Mouse (Mus musculus) forebrain, postnatal 0 days (tissue): ENCODE data around the gene Ppfia2. TPM values are rescaled to one million over a fixed set of nuclear protein-coding genes. Genes with fewer than 3 reads are reported as not detected.

Experiments used
- ATAC-seq: fragments of 200-750 bp; cut with Nextera tagmentation; 2 replicates; pipeline ENCODE4 v1.8.0; 2017; ENCODE audit warnings: mild to moderate bottlenecking, moderate library complexity
- DNase-seq: peaks from one replicate; pipeline ENCODE4 v3.0.0-alpha.2; 2015
- H3K27ac ChIP-seq: fragments of 300-500 bp; sonication (generic); 2 replicates; pipeline ENCODE4 v1.5.1; 2014; ENCODE audit warnings: low read depth, mild to moderate bottlenecking, antibody characterized with exemption, low read length, moderate library complexity, mixed read lengths
- H3K27me3 ChIP-seq: fragments of 300-500 bp; sonication (generic); 2 replicates; pipeline ENCODE4 v1.6.1; 2014; ENCODE audit warnings: mild to moderate bottlenecking, low read length, mixed read lengths; ENCODE audit not compliant: insufficient read depth
- H3K36me3 ChIP-seq: fragments of 300-500 bp; sonication (generic); 2 replicates; pipeline ENCODE4 v1.6.1; 2014; ENCODE audit warnings: mild to moderate bottlenecking, moderate library complexity; ENCODE audit not compliant: insufficient read depth
- H3K4me1 ChIP-seq: fragments of 300-500 bp; sonication (generic); 2 replicates; pipeline ENCODE4 v1.6.1; 2014; ENCODE audit warnings: antibody characterized with exemption; ENCODE audit not compliant: insufficient read depth
- H3K4me2 ChIP-seq: fragments of 300-500 bp; sonication (generic); 2 replicates; pipeline ENCODE4 v1.6.1; 2014; ENCODE audit warnings: low read depth, mild to moderate bottlenecking, moderate library complexity
- H3K4me3 ChIP-seq: fragments of 300-500 bp; sonication (generic); 2 replicates; pipeline ENCODE4 v1.5.1; 2014; ENCODE audit warnings: low read depth, low read length, mixed read lengths
- H3K9ac ChIP-seq: fragments of 300-500 bp; sonication (generic); 2 replicates; pipeline ENCODE4 v1.6.1; 2014; ENCODE audit warnings: mild to moderate bottlenecking
- H3K9me3 ChIP-seq: fragments of 300-500 bp; sonication (generic); 2 replicates; pipeline ENCODE4 v1.6.1; 2016; ENCODE audit warnings: low read length
- CTCF ChIP-seq: sonication (generic); IDR thresholded peaks from 2 replicates; pipeline ENCODE4 v1.5.1; 2016; ENCODE audit warnings: antibody characterized with exemption, control low read depth, low read depth
- WGBS: fragments of 180-500 bp; shearing (Covaris S2); extraction: QIAGEN DNeasy Blood & Tissue Kit; methylation state at CpG from one replicate; pipeline ENCODE4 v1.1.7; 2014; 5-methylcytosine and 5-hydroxymethylcytosine counted together
- polyA plus RNA-seq: library from polyadenylated mRNA; unstranded; fragments of >200 nt; fragmentation: Nextera tagmentation; extraction: Ambion mirVana; gene quantifications from 2 replicates; pipeline ENCODE4 v1.2.1, GENCODE M21; 2015
- total RNA-seq: library from RNA; depleted of rRNA; stranded (reverse); fragments of >200 nt; gene quantifications from 2 replicates; pipeline ENCODE4 v1.2.3, GENCODE M21; 2014

Gene Ppfia2
- total and polyA plus RNA-seq, 2 experiments from 2014 or later = 29.5 to 72.7 TPM

DNA sequence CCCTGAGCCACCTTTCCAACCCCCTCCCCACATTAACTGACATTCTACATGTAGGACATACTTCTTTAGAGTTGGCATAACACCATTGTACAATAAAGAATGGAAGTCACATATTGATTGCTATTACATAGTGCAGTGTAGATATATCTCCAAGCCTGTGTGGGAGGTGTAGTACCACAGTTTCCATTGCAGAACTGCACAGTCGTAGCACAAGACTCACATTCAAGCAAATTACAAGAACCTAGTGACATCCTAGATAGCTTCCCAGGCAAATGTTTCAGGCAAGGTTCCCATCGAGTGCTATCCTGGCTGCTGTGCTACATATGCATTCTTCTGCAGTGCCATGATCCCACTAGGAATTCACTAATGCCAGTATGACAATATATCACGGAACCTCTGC is 200.0 kb downstream of the Ppfia2 start:
- DNase-seq (no peak), ATAC-seq (no peak)
- Histone ChIP-seq H3K36me3 (no peaks in the 10 kb centered on the region), H3K27ac (no peak overlapping the region), H3K4me1 (no peaks in the 10 kb centered on the region), H3K4me3 (no peak overlapping the region), H3K9ac (no peak overlapping the region), H3K4me2 (no peak overlapping the region), H3K9me3 (no peaks in the 10 kb centered on the region), H3K27me3 (no peaks in the 10 kb centered on the region)
- TF ChIP-seq CTCF = no peak
- WGBS = 87% methylated on average over 3 of the region's 3 CpGs

DNA sequence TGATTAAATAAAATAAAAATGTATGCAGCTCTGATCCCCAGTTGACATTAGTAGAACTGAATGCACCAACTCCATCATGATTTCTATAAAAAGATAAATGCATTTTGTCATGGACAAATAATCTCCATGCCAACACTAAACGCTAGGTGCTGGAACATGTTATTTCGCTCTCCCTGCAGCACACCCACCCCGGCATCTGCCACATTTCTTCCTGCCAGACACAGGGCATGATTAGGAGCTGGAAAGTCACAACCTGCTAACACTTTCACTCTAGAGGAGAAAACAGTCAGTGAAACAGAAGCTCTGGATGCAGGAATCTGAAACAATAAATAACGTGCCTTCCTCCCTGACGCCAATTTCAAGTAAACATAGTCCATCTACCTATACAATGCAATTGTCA is 211.3 kb downstream of the Ppfia2 start:
- no peaks in the 10 kb centered on the region for H3K36me3 ChIP-seq
- peak; percentile 58; the same call in 1 of the 2 replicates for ATAC-seq
- no peak overlapping the region for H3K4me3 ChIP-seq
- H3K27me3 ChIP-seq = no peaks in the 10 kb centered on the region
- no peaks in the 10 kb centered on the region for H3K9me3 ChIP-seq
- peak; percentile 18 for DNase-seq
- no peak overlapping the region for H3K9ac ChIP-seq
- H3K4me2 ChIP-seq = no peak overlapping the region
- no peak overlapping the region for H3K27ac ChIP-seq
- WGBS = 43% methylated on average over 5 of the region's 5 CpGs
- no peaks in the 10 kb centered on the region for H3K4me1 ChIP-seq
- TF ChIP-seq CTCF = no peak

DNA sequence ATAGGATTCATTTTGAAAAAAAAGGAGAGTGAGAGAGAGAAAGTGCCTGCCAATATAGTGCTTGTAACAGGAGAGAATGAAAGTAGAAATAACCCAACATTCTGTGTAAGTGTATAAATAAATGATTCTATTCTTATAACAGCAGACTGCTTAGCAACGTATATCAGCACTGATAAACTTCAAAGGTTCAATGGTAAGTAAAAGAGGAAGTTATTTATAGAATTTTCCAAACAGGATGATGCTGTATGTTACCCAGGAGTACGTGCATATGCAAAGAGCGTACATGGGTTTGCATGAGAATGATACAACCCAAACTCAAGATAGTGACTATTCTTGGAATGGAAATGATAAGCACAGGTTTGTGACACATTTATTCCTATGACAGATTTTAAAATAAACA is 215.4 kb downstream of the Ppfia2 start:
- Histone ChIP-seq H3K9me3 (no peaks in the 10 kb centered on the region), H3K36me3 (no peaks in the 10 kb centered on the region), H3K9ac (no peak overlapping the region), H3K4me3 (no peak overlapping the region), H3K4me1 (no peaks in the 10 kb centered on the region), H3K4me2 (no peak overlapping the region), H3K27me3 (no peaks in the 10 kb centered on the region), H3K27ac (no peak overlapping the region)
- 60% methylated on average over 3 of the region's 3 CpGs for WGBS
- TF ChIP-seq CTCF = no peak
- DNase-seq (no peak), ATAC-seq (peak; percentile 66)

DNA sequence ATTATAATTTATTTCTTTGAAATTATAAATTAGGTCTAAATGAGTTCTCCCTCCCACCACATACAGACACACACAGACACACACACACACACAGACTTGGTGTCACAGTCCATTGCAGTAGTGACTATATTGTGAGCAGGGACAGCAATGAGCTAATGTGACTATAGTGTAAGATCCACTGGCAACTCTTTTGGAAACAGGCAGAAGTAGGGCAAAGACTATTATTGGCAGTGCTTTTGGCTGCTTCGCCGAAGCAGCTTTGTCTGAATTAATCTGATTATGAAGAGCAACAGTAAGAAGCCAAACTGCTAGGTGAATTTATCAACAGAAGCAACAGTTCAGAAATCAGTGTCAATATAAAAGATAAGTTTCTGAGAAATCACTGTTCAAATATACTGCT is 249.8 kb downstream of the Ppfia2 start:
- H3K36me3 ChIP-seq = no peaks in the 10 kb centered on the region
- H3K9ac ChIP-seq = no peak overlapping the region
- no peak overlapping the region for H3K4me3 ChIP-seq
- no peak overlapping the region for H3K4me2 ChIP-seq
- no peak overlapping the region for H3K27ac ChIP-seq
- no peaks in the 10 kb centered on the region for H3K9me3 ChIP-seq
- no peaks in the 10 kb centered on the region for H3K27me3 ChIP-seq
- ATAC-seq (no peak), DNase-seq (no peak)
- no peaks in the 10 kb centered on the region for H3K4me1 ChIP-seq
- TF ChIP-seq CTCF = no peak
- WGBS = 34% methylated on average over 2 of the region's 2 CpGs

DNA sequence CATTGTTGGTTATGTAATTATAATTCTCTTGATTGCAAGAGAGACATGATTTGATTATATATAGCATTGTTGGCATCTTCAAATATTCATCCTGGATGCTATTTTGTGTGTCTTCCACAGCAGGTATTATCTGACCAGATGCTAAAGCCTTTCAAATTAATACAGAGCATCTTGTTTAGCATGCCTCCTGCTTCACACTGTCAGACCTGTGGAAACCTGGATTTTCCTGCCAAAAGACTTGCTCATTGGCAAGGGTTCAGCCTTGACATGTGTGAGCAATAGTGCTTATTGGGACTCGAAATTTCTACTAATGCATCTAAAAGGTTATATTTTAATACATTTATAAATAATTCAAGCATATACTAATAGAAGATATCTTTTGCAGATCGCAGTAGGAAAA is 262.1 kb downstream of the Ppfia2 start:
- DNase-seq (no peak), ATAC-seq (no peak)
- Histone ChIP-seq H3K4me1 (no peaks in the 10 kb centered on the region), H3K36me3 (no peaks in the 10 kb centered on the region), H3K27ac (no peak overlapping the region), H3K4me3 (no peak overlapping the region), H3K9me3 (no peaks in the 10 kb centered on the region), H3K9ac (no peak overlapping the region), H3K27me3 (no peaks in the 10 kb centered on the region), H3K4me2 (no peak overlapping the region)
- 58% methylated on average over 2 of the region's 2 CpGs for WGBS
- no peak for TF ChIP-seq CTCF

DNA sequence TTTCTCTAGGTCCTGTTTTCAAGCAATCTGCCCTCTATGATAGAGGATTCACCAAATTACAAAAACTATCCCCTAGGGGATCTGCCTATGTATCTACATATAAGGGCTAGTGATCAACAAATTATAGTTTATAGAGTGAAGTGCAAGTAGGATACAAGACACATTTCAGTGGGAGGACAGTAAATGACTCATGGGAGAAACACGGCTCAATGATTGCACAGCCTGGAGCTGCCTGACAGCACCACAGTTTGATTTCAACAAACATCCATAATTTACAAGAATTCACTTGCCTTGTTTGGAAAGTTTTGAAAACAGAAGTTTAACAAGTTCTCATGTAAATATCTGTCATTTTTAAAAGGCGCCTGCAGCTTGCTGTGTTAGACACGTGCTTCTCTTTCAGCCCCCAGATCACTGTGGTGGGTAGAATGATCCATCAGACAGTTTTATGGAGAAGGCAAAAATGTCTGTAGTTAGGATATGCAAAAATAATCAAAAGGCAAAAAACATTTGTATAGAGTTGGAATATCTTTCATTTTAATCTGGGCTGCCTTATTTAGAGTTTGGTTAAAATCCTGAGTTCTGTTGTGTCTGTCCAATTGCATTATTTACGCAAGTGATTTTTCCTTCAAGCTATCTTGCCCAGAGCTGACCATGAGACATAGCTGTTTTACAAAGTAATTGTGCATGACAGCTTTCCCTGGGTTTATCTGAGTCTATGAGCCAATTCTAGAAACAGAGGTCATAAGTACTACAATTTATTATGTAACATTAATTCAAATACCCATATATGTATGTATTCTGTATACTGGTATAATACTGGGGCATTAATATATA is 266.3 kb downstream of the Ppfia2 start:
- no peaks in the 10 kb centered on the region for H3K27me3 ChIP-seq
- H3K4me2 ChIP-seq = no peak overlapping the region
- DNase-seq (no peak), ATAC-seq (peak; percentile 69)
- H3K9ac ChIP-seq = no peak overlapping the region
- H3K9me3 ChIP-seq = no peaks in the 10 kb centered on the region
- no peak overlapping the region for H3K4me3 ChIP-seq
- H3K27ac ChIP-seq = no peak overlapping the region
- H3K4me1 ChIP-seq = no peaks in the 10 kb centered on the region
- TF ChIP-seq CTCF = no peak
- 49% methylated on average over 4 of the region's 4 CpGs for WGBS
- no peaks in the 10 kb centered on the region for H3K36me3 ChIP-seq

DNA sequence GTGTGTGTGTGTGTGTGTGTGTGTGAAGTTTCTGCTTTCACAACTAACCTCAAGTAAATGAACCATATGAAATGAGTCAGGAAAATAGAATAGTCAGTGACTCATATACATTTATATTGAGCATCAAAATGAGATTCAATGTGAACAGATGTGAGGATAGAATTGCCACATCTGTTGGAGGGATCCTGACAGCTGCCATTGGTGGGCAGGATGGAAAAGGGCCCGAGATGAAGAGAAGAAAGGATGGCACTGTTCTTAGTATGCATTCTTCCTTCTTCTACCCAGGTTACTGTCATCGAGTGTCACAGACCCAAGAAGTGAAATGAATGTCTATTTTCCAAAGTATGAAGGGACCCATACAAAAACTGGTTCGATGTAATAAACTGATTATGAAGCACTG is 268.1 kb downstream of the Ppfia2 start:
- no peak for ATAC-seq
- 84% methylated on average over 3 of the region's 3 CpGs for WGBS

More for the DNA sequence above, 268.1 kb downstream of the Ppfia2 start:
- Histone ChIP-seq H3K4me1 (no peaks in the 10 kb centered on the region), H3K36me3 (no peaks in the 10 kb centered on the region), H3K27ac (no peak overlapping the region), H3K27me3 (no peaks in the 10 kb centered on the region), H3K9ac (no peak overlapping the region), H3K4me3 (no peak overlapping the region), H3K9me3 (no peaks in the 10 kb centered on the region), H3K4me2 (no peak overlapping the region)
- TF ChIP-seq CTCF = no peak
- DNase-seq = no peak
